Mouse (Mus musculus) limb, embryonic 13.5 days (tissue): Measurements from ENCODE around the gene Adamtsl5. TPM values are rescaled to one million over a fixed set of nuclear protein-coding genes. Genes with fewer than 3 reads are reported as not detected.
A peak's percentile ranks its signal among the peaks of the same experiment; 100 is the strongest.

Experiments
- ATAC-seq: fragments of 200-750 bp; cut with Nextera tagmentation; 2 replicates; pipeline ENCODE4 v1.8.0; 2017; ENCODE audit warnings: low read depth, moderate number of reproducible peaks, moderate TSS enrichment; ENCODE audit not compliant: low FRiP score
- H3K27ac ChIP-seq: fragments of 300-500 bp; sonication (generic); 2 replicates; pipeline ENCODE4 v1.5.1; 2015; ENCODE audit warnings: inconsistent platforms, mild to moderate bottlenecking, moderate library complexity
- H3K27me3 ChIP-seq: fragments of 300-500 bp; sonication (generic); 2 replicates; pipeline ENCODE4 v1.6.1; 2015; ENCODE audit warnings: mild to moderate bottlenecking, inconsistent platforms
- H3K36me3 ChIP-seq: fragments of 300-500 bp; sonication (generic); 2 replicates; pipeline ENCODE4 v1.6.1; 2015; ENCODE audit warnings: inconsistent platforms, mild to moderate bottlenecking, moderate library complexity
- H3K4me1 ChIP-seq: fragments of 300-500 bp; sonication (generic); 2 replicates; pipeline ENCODE4 v1.6.1; 2015; ENCODE audit warnings: inconsistent platforms
- H3K4me2 ChIP-seq: fragments of 300-500 bp; sonication (generic); replicated peaks from 2 replicates; pipeline ENCODE4 v1.6.1; 2015; ENCODE audit warnings: inconsistent platforms, mild to moderate bottlenecking, moderate library complexity
- H3K4me3 ChIP-seq: fragments of 300-500 bp; sonication (generic); 2 replicates; pipeline ENCODE4 v1.5.1; 2015; ENCODE audit warnings: moderate library complexity, mild to moderate bottlenecking, inconsistent platforms
- H3K9ac ChIP-seq: fragments of 300-500 bp; sonication (generic); 2 replicates; pipeline ENCODE4 v1.6.1; 2015; ENCODE audit warnings: mild to moderate bottlenecking, inconsistent platforms
- H3K9me3 ChIP-seq: fragments of 300-500 bp; sonication (generic); 2 replicates; pipeline ENCODE4 v1.6.1; 2016; ENCODE audit warnings: inconsistent platforms
- WGBS: fragments of 180-500 bp; shearing (Covaris S2); methylation state at CpG from one replicate; pipeline ENCODE4 v1.1.7; 2015; 5-methylcytosine and 5-hydroxymethylcytosine counted together
- polyA plus RNA-seq: library from polyadenylated mRNA; unstranded; fragments of >200 nt; fragmentation: Nextera tagmentation; extraction: Ambion mirVana; gene quantifications from 2 replicates; pipeline ENCODE4 v1.2.1, GENCODE M21; 2015

The Adamtsl5 gene
- polyA plus RNA-seq, 1 experiment from 2014 or later = 2.0 TPM

DNA sequence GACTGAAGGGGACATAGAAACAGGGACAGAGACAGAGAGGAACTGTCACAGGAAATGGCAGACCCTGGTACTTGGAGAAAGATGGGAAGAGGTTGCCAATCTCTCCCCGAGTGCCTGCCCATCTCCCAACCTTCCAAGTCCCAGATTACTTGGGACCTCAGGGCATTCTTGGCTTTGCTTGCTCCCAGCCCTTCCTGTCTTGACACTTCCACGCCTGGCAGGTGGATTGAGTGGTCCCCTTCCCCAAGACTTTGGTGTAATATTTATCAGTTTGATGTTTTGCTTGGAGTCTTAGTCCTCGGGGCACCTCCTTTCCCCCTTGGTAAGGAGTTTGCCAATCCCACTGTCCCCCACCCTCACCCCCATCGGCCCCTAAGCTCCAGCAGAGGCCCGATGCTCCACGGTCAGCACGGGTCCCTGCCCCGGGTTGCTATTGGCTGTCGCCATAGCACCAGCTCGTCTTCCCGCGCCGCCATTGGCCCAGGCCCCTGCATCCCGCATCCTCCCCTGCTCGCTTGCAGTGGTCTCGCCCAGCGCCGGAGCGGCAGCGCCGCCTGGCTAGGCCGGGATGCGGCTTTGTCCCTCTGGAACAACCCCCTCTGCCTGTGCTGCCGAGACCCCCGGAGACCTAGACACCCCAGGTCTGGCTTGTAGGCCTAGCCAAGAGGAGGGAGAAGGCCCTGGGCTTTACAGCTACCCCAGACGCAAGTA is 49.5 kb downstream of the Adamtsl5 start:
- no peak overlapping the region for H3K27ac ChIP-seq
- WGBS = 4% methylated on average over 26 of the region's 26 CpGs
- peak overlapping the region; percentile 59 for H3K4me2 ChIP-seq
- H3K9ac ChIP-seq = peak overlapping the region; percentile 58
- H3K4me1 ChIP-seq = peaks cover 45% of the 10 kb centered on the region
- peak overlapping the region; percentile 37 for H3K4me3 ChIP-seq
- peaks cover 14% of the 10 kb centered on the region for H3K36me3 ChIP-seq
- no peaks in the 10 kb centered on the region for H3K9me3 ChIP-seq
- 0 out of 2 replicates have a peak, but pooled peaks have one; percentile 20 for ATAC-seq
- peaks cover 71% of the 10 kb centered on the region for H3K27me3 ChIP-seq

DNA sequence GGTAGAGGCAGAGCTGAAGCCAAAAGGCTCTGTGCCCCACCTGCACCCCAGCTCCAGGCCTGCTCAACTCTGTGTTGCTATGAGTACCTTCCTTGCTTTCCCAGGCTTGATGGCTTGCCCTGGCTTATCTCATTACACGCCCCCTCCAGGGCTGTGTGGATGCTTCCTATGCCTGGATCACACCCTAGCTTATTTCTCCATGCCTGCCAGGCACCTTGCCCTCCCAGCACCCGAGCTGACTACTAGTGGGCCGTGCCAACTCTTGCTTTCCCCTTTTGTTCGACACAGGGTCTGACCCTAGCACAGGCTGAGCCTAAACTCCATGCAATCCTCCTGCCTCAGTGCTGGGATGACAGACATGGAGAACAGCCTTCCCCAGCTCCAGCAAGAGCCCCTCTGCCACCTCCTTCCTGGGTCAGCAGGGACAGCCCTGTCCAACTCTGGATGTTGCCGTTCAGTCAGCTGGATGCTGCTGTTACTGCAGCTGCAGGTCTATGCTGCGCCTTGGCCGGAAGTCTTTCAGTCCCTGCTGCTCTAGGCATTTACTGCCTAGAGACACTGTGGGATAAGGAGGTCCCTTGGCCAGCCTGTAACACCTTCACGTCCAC is 50.6 kb downstream of the Adamtsl5 start:
- Histone ChIP-seq H3K4me1 (peaks cover 53% of the 10 kb centered on the region), H3K4me2 (no peak overlapping the region), H3K36me3 (peaks cover 21% of the 10 kb centered on the region), H3K27ac (no peak overlapping the region), H3K27me3 (peaks cover 61% of the 10 kb centered on the region), H3K4me3 (no peak overlapping the region), H3K9ac (no peak overlapping the region), H3K9me3 (no peaks in the 10 kb centered on the region)
- 67% methylated on average over 8 of the region's 8 CpGs for WGBS
- no peak for ATAC-seq

DNA sequence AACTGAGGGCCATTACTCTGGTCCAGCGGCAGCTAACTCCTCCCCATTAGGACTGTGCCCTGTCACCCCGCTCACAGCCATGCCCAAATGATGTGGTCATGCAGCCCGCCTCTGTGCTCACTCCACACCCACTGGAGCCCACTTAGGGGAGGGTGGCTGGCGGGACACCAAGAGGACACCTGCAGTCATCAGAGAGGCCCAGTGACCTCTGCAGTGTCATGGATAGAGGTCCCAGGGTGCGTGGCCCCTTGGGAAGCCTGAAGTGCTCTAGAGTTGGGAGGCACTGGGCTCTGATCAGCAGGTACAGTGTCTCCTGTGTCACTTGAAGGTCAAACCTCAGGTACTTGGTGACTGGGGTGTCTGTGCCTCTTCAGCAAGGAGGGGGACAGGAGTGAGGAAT is 51.4 kb downstream of the Adamtsl5 start:
- H3K4me3 ChIP-seq = peak overlapping the region; percentile 45; the same call in 1 of the 2 replicates
- peak overlapping the region; percentile 28; the same call in 1 of the 2 replicates for H3K27ac ChIP-seq
- peaks cover 21% of the 10 kb centered on the region for H3K36me3 ChIP-seq
- ATAC-seq = no peak
- H3K4me2 ChIP-seq = peak overlapping the region; percentile 71
- no peaks in the 10 kb centered on the region for H3K9me3 ChIP-seq
- WGBS = 88% methylated on average over 5 of the region's 5 CpGs
- H3K4me1 ChIP-seq = peaks cover 49% of the 10 kb centered on the region
- H3K9ac ChIP-seq = peak overlapping the region; percentile 62
- H3K27me3 ChIP-seq = peaks cover 53% of the 10 kb centered on the region

DNA sequence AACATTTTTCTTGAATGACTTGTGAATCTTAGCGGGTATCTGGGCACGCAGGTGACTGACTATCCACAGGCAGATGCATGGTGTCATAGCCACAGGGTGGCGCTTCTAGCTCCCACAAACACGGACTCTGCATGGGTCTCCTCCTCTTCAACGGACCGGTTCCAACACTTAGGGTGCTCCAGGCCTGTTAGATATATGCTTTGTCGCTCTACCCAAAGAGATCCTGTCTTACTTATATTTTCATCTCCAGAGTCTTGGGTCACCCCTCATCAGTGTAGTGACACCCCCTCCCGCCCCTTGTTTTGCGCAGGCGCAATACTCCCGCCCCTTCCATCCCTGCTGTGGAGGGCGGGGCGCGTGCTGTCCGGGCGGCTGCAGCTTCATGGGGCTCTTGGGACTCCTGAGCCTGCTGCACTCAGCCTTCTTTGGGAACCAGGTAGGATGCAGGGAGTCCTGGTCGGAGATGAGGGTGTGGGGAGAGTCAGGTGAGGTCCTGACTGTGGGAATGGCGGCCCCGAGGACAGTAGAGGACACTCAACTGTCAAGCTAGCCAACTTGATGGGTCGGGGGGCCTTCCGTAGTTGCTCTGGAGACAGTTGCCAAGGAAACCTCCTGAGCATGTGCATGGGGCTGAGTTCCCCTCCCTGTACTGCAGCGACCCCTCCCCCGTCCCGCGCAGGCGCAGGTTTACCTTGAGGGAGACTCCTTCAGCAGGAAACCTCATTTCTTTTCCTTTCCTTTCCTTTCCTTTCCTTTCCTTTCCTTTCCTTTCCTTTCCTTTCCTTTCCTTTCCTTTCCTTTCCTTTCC is 52.4 kb downstream of the Adamtsl5 start, which contains the start of gene Apc2:
Apc2 (plus strand) TSS at position 360 of the 808 bp plus-strand sequence.
- Histone ChIP-seq H3K9me3 (no peaks in the 10 kb centered on the region), H3K4me3 (peak within 1 kb of the TSS; percentile 45), H3K27me3 (peaks cover 43% of the 10 kb centered on the region), H3K36me3 (peaks cover 21% of the 10 kb centered on the region), H3K4me1 (peaks cover 50% of the 10 kb centered on the region), H3K9ac (peak within 1 kb of the TSS; percentile 62), H3K4me2 (peak within 1 kb of the TSS; percentile 71), H3K27ac (peak within 1 kb of the TSS; percentile 63)
- under 1% methylated on average over 26 of the region's 26 CpGs for WGBS
- ATAC-seq = peak; percentile 65

DNA sequence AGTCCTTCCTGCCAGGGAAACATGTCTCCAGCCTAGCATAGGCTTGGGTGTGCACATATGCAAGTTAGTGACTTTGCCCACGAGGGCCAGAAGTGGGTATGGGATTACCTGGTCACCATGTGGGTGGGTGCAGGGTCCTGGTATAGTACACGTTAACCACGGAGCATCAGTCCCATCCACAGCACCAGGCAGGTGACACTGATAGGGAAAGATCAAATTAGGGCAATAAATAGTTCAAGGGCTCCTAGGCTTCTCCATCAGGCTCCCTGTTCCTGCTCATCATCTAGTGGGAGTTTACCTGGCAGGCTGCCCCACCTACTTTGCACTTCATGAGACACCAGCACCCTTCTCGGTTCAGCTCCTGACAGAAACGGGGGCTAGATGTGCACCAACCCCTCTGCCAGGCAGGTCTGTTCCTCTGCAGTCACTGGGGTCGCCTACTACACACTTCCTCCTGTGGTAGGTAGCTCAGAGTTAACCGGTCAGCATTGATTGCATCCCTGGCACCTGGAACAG is 53.4 kb downstream of the Adamtsl5 start:
- no peak for ATAC-seq
- Histone ChIP-seq H3K36me3 (peaks cover 21% of the 10 kb centered on the region), H3K27me3 (peaks cover 33% of the 10 kb centered on the region), H3K4me2 (no peak overlapping the region), H3K4me3 (no peak overlapping the region; the same call in 1 of the 2 replicates), H3K4me1 (peaks cover 50% of the 10 kb centered on the region), H3K9ac (0 out of 2 replicates have a peak overlapping the region, but pooled peaks have one; percentile 62), H3K9me3 (no peaks in the 10 kb centered on the region), H3K27ac (peak overlapping the region; percentile 63; the same call in 1 of the 2 replicates)
- 40% methylated on average over 7 of the region's 7 CpGs for WGBS

DNA sequence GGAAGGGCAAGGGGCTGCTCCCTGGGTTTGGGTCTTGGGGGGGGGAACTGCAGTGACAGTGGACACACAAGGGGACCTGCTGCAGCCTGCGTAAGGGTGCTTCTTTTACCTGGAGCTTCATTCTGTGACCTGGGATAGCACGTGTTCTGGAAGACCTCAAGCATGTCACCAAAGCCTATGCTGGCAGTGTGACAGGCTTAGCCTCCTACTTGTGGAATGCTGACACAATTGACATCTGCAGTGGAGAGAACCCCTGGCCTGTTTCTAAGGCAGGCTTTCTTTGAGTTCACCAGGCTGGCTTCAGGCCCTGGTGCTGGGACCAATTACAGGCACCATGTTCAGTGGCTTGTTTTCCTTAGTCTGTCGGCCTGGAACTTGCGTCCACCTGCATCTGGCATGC is 53.9 kb downstream of the Adamtsl5 start:
- H3K4me1 ChIP-seq = peaks cover 46% of the 10 kb centered on the region
- no peak overlapping the region for H3K27ac ChIP-seq
- peaks cover 28% of the 10 kb centered on the region for H3K27me3 ChIP-seq
- peak overlapping the region; percentile 99; the same call in 1 of the 2 replicates for H3K4me2 ChIP-seq
- WGBS = 61% methylated on average over 4 of the region's 4 CpGs
- ATAC-seq = no peak
- peak overlapping the region; percentile 99; the same call in 1 of the 2 replicates for H3K4me3 ChIP-seq
- H3K9me3 ChIP-seq = no peaks in the 10 kb centered on the region
- 0 out of 2 replicates have a peak overlapping the region, but pooled peaks have one; percentile 4 for H3K9ac ChIP-seq
- H3K36me3 ChIP-seq = peaks cover 23% of the 10 kb centered on the region

DNA sequence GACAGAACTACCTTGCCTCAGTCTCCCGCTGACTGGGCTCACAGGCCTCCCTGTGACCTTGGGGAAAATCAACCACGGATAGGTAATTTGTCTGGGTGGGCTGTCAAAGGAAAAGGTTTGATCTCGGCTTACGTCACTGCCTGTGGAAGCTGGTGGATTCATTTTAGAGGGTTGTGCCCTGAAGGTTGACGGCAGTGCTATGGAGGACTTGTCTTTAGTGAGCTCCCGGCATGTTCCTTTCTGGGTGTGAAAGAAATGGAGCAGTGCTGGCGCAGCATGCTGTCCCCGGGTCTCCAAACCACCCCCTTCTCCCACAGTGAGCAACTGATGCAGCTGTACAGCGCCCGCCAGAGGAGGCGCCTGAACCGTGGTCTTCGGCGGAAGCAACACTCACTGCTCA is 54.9 kb downstream of the Adamtsl5 start:
- H3K9ac ChIP-seq = peak overlapping the region; percentile 100
- H3K4me2 ChIP-seq = peak overlapping the region; percentile 99
- H3K36me3 ChIP-seq = peaks cover 32% of the 10 kb centered on the region
- peaks cover 39% of the 10 kb centered on the region for H3K4me1 ChIP-seq
- H3K27ac ChIP-seq = peak overlapping the region; percentile 95; the same call in 1 of the 2 replicates
- peaks cover 18% of the 10 kb centered on the region for H3K27me3 ChIP-seq
- peak overlapping the region; percentile 99 for H3K4me3 ChIP-seq
- WGBS = 33% methylated on average over 14 of the region's 14 CpGs
- ATAC-seq = no peak
- H3K9me3 ChIP-seq = no peaks in the 10 kb centered on the region

DNA sequence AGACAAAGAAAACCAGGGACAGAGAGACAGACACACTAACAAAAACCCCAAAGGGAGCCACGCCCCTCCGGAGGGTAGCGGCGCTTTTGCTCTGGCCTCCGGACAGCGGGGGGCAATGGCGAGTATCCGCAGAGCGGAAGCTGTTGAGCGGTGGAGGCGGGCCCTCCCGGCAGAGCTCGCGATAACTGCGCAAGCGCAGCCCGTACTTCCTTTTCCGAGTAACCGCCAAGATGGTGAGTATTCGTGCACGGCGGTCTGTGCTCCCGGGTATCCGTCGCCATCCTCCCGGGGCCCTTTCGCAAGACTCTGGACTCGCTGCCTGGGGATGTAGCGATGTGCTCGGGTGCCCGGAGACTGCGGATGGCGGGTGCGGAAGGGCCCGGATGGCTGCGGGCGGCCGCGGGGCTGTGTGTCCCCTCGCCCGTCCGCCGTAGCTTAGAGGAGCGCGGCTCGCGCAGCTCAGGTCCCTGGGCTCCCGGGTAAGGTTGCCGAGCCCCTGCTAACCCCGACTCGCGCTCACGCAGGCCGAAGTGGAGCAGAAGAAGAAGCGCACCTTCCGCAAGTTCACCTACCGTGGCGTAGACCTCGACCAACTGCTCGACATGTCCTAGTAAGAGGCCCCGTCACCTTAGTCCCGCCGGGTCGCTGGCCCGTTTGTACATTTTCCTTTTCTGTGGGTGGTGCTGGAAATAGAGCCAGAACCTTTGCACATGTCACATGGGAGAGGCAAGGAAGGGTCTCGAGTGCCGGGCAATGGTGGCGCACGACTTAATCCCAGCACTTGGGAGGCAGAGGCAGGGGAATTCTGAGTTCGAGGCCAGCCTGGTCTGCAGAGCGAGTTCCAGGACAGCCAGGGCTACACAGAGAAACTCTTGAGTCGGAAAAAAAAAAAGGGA is 55.7 kb downstream of the Adamtsl5 start, which contains the start of gene Rps15:
Rps15 (plus strand) TSS at position 203 of the 896 bp plus-strand sequence.
- H3K27me3 ChIP-seq = peaks cover 10% of the 10 kb centered on the region
- peaks cover 39% of the 10 kb centered on the region for H3K4me1 ChIP-seq
- H3K9me3 ChIP-seq = no peaks in the 10 kb centered on the region
- H3K27ac ChIP-seq = peak within 1 kb of the TSS; percentile 95
- H3K4me3 ChIP-seq = peak within 1 kb of the TSS; percentile 99
- peaks cover 39% of the 10 kb centered on the region for H3K36me3 ChIP-seq
- peak within 1 kb of the TSS; percentile 100 for H3K9ac ChIP-seq
- peak within 1 kb of the TSS; percentile 99 for H3K4me2 ChIP-seq
- under 1% methylated on average over 72 of the region's 72 CpGs for WGBS
- peak; percentile 84 for ATAC-seq
